Mouse (Mus musculus) limb, embryonic 10.5 days (tissue): ENCODE measurements around the gene 4930579F01Rik. TPM values are rescaled to one million over a fixed set of nuclear protein-coding genes. Genes with fewer than 3 reads are reported as not detected.

Experiments
- DNase-seq: peaks from one replicate; pipeline ENCODE4 v3.0.0-alpha.2; 2017; ENCODE audit warnings: low spot score
- H3K27ac ChIP-seq: fragments of 300-500 bp; sonication (generic); 2 replicates; pipeline ENCODE4 v1.5.1; 2016; ENCODE audit warnings: mild to moderate bottlenecking
- H3K27me3 ChIP-seq: fragments of 300-500 bp; sonication (generic); 2 replicates; pipeline ENCODE4 v1.6.1; 2016; ENCODE audit warnings: low read depth, mild to moderate bottlenecking; ENCODE audit not compliant: poor library complexity, severe bottlenecking
- H3K36me3 ChIP-seq: fragments of 300-500 bp; sonication (generic); 2 replicates; pipeline ENCODE4 v1.6.1; 2016; ENCODE audit warnings: mild to moderate bottlenecking, moderate library complexity
- H3K4me1 ChIP-seq: fragments of 300-500 bp; sonication (generic); 2 replicates; pipeline ENCODE4 v1.6.1; 2016
- H3K4me3 ChIP-seq: fragments of 300-500 bp; sonication (generic); 2 replicates; pipeline ENCODE4 v1.5.1; 2016; ENCODE audit warnings: mild to moderate bottlenecking, moderate library complexity
- H3K9me3 ChIP-seq: fragments of 300-500 bp; sonication (generic); replicated peaks from 2 replicates; pipeline ENCODE4 v1.6.1; 2016; ENCODE audit warnings: mild to moderate bottlenecking
- WGBS: fragments of 180-500 bp; shearing (Covaris S2); methylation state at CpG from one replicate; pipeline ENCODE4 v1.1.7; 2016; 5-methylcytosine and 5-hydroxymethylcytosine counted together
- polyA plus RNA-seq: library from polyadenylated mRNA; unstranded; fragments of >200 nt; fragmentation: Nextera tagmentation; extraction: Ambion mirVana; gene quantifications from 2 replicates; pipeline ENCODE4 v1.2.1, GENCODE M21; 2016

4930579F01Rik gene
- polyA plus RNA-seq, 1 experiment from 2014 or later, result not detected

- Histone ChIP-seq H3K27me3 (no peaks in the 10 kb centered on the region), H3K9me3 (no peaks in the 10 kb centered on the region), H3K4me3 (no peak overlapping the region), H3K4me1 (peaks cover 5% of the 10 kb centered on the region; the same call in 1 of the 2 replicates), H3K27ac (no peak overlapping the region), H3K36me3 (no peaks in the 10 kb centered on the region)
- DNase-seq, result no peak
- WGBS, result 88% methylated on average over 2 of the region's 2 CpGs
Observed at GRCm38 (mm10) chr3:138227082-138227481, 33.5 kb upstream of the 4930579F01Rik start.

GRCm38 (mm10) chr3:138226476-138226875 is 32.9 kb upstream of the 4930579F01Rik start:
- no peaks in the 10 kb centered on the region for H3K36me3 ChIP-seq
- DNase-seq, result no peak
- H3K27ac ChIP-seq, result no peak overlapping the region
- peaks cover 5% of the 10 kb centered on the region; the same call in 1 of the 2 replicates for H3K4me1 ChIP-seq
- WGBS, result 95% methylated on average over 6 of the region's 6 CpGs
- no peak overlapping the region for H3K4me3 ChIP-seq
- no peaks in the 10 kb centered on the region for H3K9me3 ChIP-seq
- H3K27me3 ChIP-seq, result no peaks in the 10 kb centered on the region

GRCm38 (mm10) chr3:138225853-138226252 is 32.2 kb upstream of the 4930579F01Rik start:
- no peak overlapping the region for H3K27ac ChIP-seq
- H3K36me3 ChIP-seq, result no peaks in the 10 kb centered on the region
- H3K4me3 ChIP-seq, result no peak overlapping the region
- WGBS, result 84% methylated on average over 7 of the region's 7 CpGs
- DNase-seq, result no peak
- no peaks in the 10 kb centered on the region for H3K9me3 ChIP-seq
- H3K27me3 ChIP-seq, result no peaks in the 10 kb centered on the region
- peaks cover 5% of the 10 kb centered on the region; the same call in 1 of the 2 replicates for H3K4me1 ChIP-seq

GRCm38 (mm10) chr3:138225331-138225730 is 31.7 kb upstream of the 4930579F01Rik start:
- no peak overlapping the region for H3K4me3 ChIP-seq
- no peak for DNase-seq
- peaks cover 5% of the 10 kb centered on the region; the same call in 1 of the 2 replicates for H3K4me1 ChIP-seq
- H3K27me3 ChIP-seq, result no peaks in the 10 kb centered on the region
- 76% methylated on average over 7 of the region's 7 CpGs for WGBS
- no peaks in the 10 kb centered on the region for H3K9me3 ChIP-seq
- H3K27ac ChIP-seq, result no peak overlapping the region
- H3K36me3 ChIP-seq, result no peaks in the 10 kb centered on the region

GRCm38 (mm10) chr3:138224363-138224954 is 30.8 kb upstream of the 4930579F01Rik start:
- H3K27ac ChIP-seq, result no peak overlapping the region

GRCm38 (mm10) chr3:138222952-138223351 is 29.3 kb upstream of the 4930579F01Rik start:
- no peaks in the 10 kb centered on the region for H3K27me3 ChIP-seq
- no peak overlapping the region for H3K4me3 ChIP-seq
- H3K9me3 ChIP-seq, result no peaks in the 10 kb centered on the region
- H3K27ac ChIP-seq, result no peak overlapping the region
- WGBS, result 58% methylated on average over 5 of the region's 5 CpGs
- H3K36me3 ChIP-seq, result no peaks in the 10 kb centered on the region
- DNase-seq, result peak; percentile 53
- peaks cover 5% of the 10 kb centered on the region; the same call in 1 of the 2 replicates for H3K4me1 ChIP-seq

More at GRCm38 (mm10) chr3:138224363-138224954, 30.8 kb upstream of the 4930579F01Rik start:
- no peak overlapping the region for H3K4me3 ChIP-seq
- 89% methylated on average over 13 of the region's 13 CpGs for WGBS
- H3K9me3 ChIP-seq, result no peaks in the 10 kb centered on the region
- no peak for DNase-seq
- H3K27me3 ChIP-seq, result no peaks in the 10 kb centered on the region
- H3K36me3 ChIP-seq, result no peaks in the 10 kb centered on the region
- H3K4me1 ChIP-seq, result peaks cover 5% of the 10 kb centered on the region; the same call in 1 of the 2 replicates

- peaks cover 5% of the 10 kb centered on the region; the same call in 1 of the 2 replicates for H3K4me1 ChIP-seq
- H3K4me3 ChIP-seq, result no peak overlapping the region
- no peaks in the 10 kb centered on the region for H3K36me3 ChIP-seq
- H3K27me3 ChIP-seq, result no peaks in the 10 kb centered on the region
- DNase-seq, result no peak
- WGBS, result 72% methylated on average over 4 of the region's 4 CpGs
- no peaks in the 10 kb centered on the region for H3K9me3 ChIP-seq
- no peak overlapping the region for H3K27ac ChIP-seq
Observed at GRCm38 (mm10) chr3:138222511-138222910, 28.9 kb upstream of the 4930579F01Rik start.

GRCm38 (mm10) chr3:138221116-138221515 is 27.5 kb upstream of the 4930579F01Rik start:
- H3K36me3 ChIP-seq, result no peaks in the 10 kb centered on the region
- no peaks in the 10 kb centered on the region for H3K9me3 ChIP-seq
- no peak for DNase-seq
- no peak overlapping the region for H3K27ac ChIP-seq
- no peaks in the 10 kb centered on the region for H3K27me3 ChIP-seq
- WGBS, result 93% methylated on average over 11 of the region's 11 CpGs
- H3K4me3 ChIP-seq, result no peak overlapping the region
- H3K4me1 ChIP-seq, result peaks cover 5% of the 10 kb centered on the region; the same call in 1 of the 2 replicates

GRCm38 (mm10) chr3:138217631-138218264 is 24.1 kb upstream of the 4930579F01Rik start, which contains the start of gene Adh7:
Gene Adh7, plus strand, starts transcription at chr3:138217760.
- no peak for DNase-seq
- H3K27ac ChIP-seq, result no peak within 1 kb of the TSS
- H3K4me3 ChIP-seq, result no peak within 1 kb of the TSS
- peaks cover 6% of the 10 kb centered on the region for H3K4me1 ChIP-seq
- WGBS, result 82% methylated on average over 10 of the region's 10 CpGs
- H3K36me3 ChIP-seq, result no peaks in the 10 kb centered on the region
- no peaks in the 10 kb centered on the region for H3K27me3 ChIP-seq
- no peaks in the 10 kb centered on the region for H3K9me3 ChIP-seq

GRCm38 (mm10) chr3:138216091-138216490 is 22.5 kb upstream of the 4930579F01Rik start:
- WGBS, result 89% methylated on average over 8 of the region's 8 CpGs
- H3K4me1 ChIP-seq, result peaks cover 6% of the 10 kb centered on the region
- H3K27ac ChIP-seq, result no peak overlapping the region
- no peaks in the 10 kb centered on the region for H3K9me3 ChIP-seq
- DNase-seq, result no peak
- no peaks in the 10 kb centered on the region for H3K27me3 ChIP-seq
- no peak overlapping the region for H3K4me3 ChIP-seq
- no peaks in the 10 kb centered on the region for H3K36me3 ChIP-seq

GRCm38 (mm10) chr3:138215395-138215989 is 21.9 kb upstream of the 4930579F01Rik start:
- DNase-seq, result no peak
- H3K4me3 ChIP-seq, result no peak overlapping the region
- H3K36me3 ChIP-seq, result no peaks in the 10 kb centered on the region
- 63% methylated on average over 11 of the region's 11 CpGs for WGBS
- H3K27ac ChIP-seq, result 0 out of 2 replicates have a peak overlapping the region, but pooled peaks have one; percentile 53
- H3K4me1 ChIP-seq, result peaks cover 6% of the 10 kb centered on the region
- H3K27me3 ChIP-seq, result no peaks in the 10 kb centered on the region
- no peaks in the 10 kb centered on the region for H3K9me3 ChIP-seq

GRCm38 (mm10) chr3:138212431-138212951 is 18.9 kb upstream of the 4930579F01Rik start:
- no peak overlapping the region for H3K4me3 ChIP-seq
- DNase-seq, result no peak
- peaks cover 6% of the 10 kb centered on the region for H3K4me1 ChIP-seq
- no peaks in the 10 kb centered on the region for H3K27me3 ChIP-seq
- no peaks in the 10 kb centered on the region for H3K36me3 ChIP-seq
- WGBS, result 94% methylated on average over 4 of the region's 4 CpGs
- H3K9me3 ChIP-seq, result no peaks in the 10 kb centered on the region
- H3K27ac ChIP-seq, result no peak overlapping the region
